Mouse (Mus musculus): ENCODE measurements at regions not wholly inside any gene's neighbourhood (a gene's known extent, or its start where the extent isn't known, plus 50 kb on each side); places are given as distances from the start of the nearest gene placed in this dataset.

DNA sequence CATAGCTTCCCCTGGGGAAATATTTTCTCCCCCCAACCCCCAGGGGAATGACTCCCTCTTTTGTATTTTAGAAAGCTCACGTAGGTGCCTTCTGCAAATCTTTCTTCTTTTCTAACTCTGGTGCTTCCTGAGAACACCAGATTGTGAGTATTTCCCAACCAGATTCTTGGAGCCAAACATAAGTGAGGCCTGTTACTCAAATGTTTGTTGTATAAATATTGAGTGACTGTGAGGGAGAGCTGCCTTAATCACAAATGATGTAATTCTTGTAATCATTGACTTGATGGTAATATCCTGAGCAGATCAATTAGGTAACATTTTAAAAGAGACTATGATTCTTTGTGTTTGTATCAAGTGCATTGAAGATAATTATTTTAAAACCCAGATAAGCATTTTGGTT, 137.1 kb upstream of the Marcks start:
- TF ChIP-seq NRF1 (IDR thresholded peaks at IDR 0.05; ENCODE audit: low read depth, low read length) (no peak), USF1 (IDR thresholded peaks at IDR 0.05; ENCODE audit: low read depth, low read length) (no peak), USF2 (conservative IDR thresholded peaks at IDR 0.05; ENCODE audit: low read depth, low read length) (no peak), TCF12 (IDR thresholded peaks at IDR 0.05; ENCODE audit: low read depth, low read length) (no peak), MAX (IDR thresholded peaks at IDR 0.05; ENCODE audit: low read length) (no peak), SMC3 (IDR thresholded peaks at IDR 0.05; ENCODE audit: low read depth, low read length) (no peak), PAX5 (IDR thresholded peaks at IDR 0.05; ENCODE audit: low read length) (no peak), SIN3A (IDR thresholded peaks at IDR 0.05; ENCODE audit: low read length) (no peak), ZNF384 (IDR thresholded peaks at IDR 0.05; ENCODE audit: low read depth, low read length) (no peak), JUND (conservative IDR thresholded peaks at IDR 0.05; ENCODE audit: low read depth, low read length) (no peak), ZKSCAN1 (IDR thresholded peaks at IDR 0.05; ENCODE audit: borderline replicate concordance, low read depth, low read length) (no peak), RAD21 (IDR thresholded peaks at IDR 0.05; ENCODE audit: low read depth, low read length) (no peak), RCOR1 (conservative IDR thresholded peaks at IDR 0.05; ENCODE audit: low read depth, low read length) (no peak), ETS1 (conservative IDR thresholded peaks at IDR 0.05; ENCODE audit: low read depth, low read length) (no peak), POLR2A (IDR thresholded peaks at IDR 0.05; ENCODE audit: low read depth, low read length) (no peak), MAFK (IDR thresholded peaks at IDR 0.05; ENCODE audit: insufficient replicate concordance, low read length) (no peak)
- no peak overlapping the region for H3K4me3 ChIP-seq (replicated peaks in 1 of 3; ENCODE audit: low read depth in 2 of 3, low read length in 2 of 3, poor library complexity in 1 of 3)
- dilution Hi-C loops (cut with MboI; ENCODE audit: extremely low pct_ligation_motif_present, extremely low pct_unique_long_range_greater_than_20kb, low sequenced_read_pairs), result no loop called here
- H3K36me3 ChIP-seq (replicated peaks in 1 of 2; ENCODE audit: control insufficient read depth in 1 of 2, insufficient read depth in 1 of 2, low read length in 1 of 2), result no peaks in the 10 kb centered on the region
- no peak for DNase-seq (ENCODE audit: extremely low read depth)
- H3K27me3 ChIP-seq (replicated peaks), result no peaks in the 10 kb centered on the region
- peaks cover 0 to 14% of the 10 kb centered on the region in 2 experiments; a peak in 2 of 4 replicates for H3K4me1 ChIP-seq (ENCODE audit: control insufficient read depth in 1 of 2, insufficient read depth in 2 of 2)
- H3K9ac ChIP-seq (ENCODE audit: insufficient read depth, low read depth), result no peak overlapping the region
- no peak overlapping the region for H3K27ac ChIP-seq (ENCODE audit: insufficient read depth, low read depth)
- no peak overlapping the region for H3K4me2 ChIP-seq (ENCODE audit: insufficient read depth, low read depth, poor library complexity, severe bottlenecking)
- H3K9me3 ChIP-seq (replicated peaks; ENCODE audit: low read length), result no peaks in the 10 kb centered on the region
- in situ Hi-C loops (cut with MboI; ENCODE audit: low pct_ligation_motif_present, low pct_unique_long_range_greater_than_20kb, low sequenced_read_pairs), result no loop called here
- H3K79me2 ChIP-seq (replicated peaks; ENCODE audit: control insufficient read depth, extremely low read depth, insufficient read depth, poor library complexity, severe bottlenecking), result no peaks in the 10 kb centered on the region

DNA sequence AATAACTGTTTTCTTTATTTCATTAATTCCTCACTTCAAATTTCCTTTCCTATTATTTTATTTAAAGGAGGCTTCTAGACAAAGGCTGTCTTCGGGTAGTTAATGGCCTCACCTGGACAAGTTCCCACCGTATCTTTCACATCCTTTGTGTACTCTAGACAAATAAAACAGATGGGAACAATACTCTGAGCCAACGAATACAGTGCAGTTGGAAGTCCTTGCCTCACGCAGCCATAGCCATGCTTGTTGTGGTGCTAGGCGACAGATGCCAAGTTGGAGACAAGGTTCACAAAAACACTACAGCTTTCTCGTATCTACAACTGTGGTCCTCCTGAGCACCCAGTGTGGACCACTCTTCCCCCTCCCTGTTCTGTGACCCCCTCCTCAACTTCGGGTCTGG, 136.6 kb upstream of the Marcks start:
- H3K4me2 ChIP-seq (ENCODE audit: insufficient read depth, low read depth, poor library complexity, severe bottlenecking), result no peak overlapping the region
- DNase-seq (ENCODE audit: extremely low read depth), result no peak
- H3K4me1 ChIP-seq (ENCODE audit: control insufficient read depth in 1 of 2, insufficient read depth in 2 of 2), result peaks cover 0 to 14% of the 10 kb centered on the region in 2 experiments; a peak in 2 of 4 replicates
- in situ Hi-C loops (cut with MboI; ENCODE audit: low pct_ligation_motif_present, low pct_unique_long_range_greater_than_20kb, low sequenced_read_pairs), result no loop called here
- dilution Hi-C loops (cut with MboI; ENCODE audit: extremely low pct_ligation_motif_present, extremely low pct_unique_long_range_greater_than_20kb, low sequenced_read_pairs), result no loop called here
- H3K9me3 ChIP-seq (replicated peaks; ENCODE audit: low read length), result no peaks in the 10 kb centered on the region
- TF ChIP-seq ZKSCAN1 (IDR thresholded peaks at IDR 0.05; ENCODE audit: borderline replicate concordance, low read depth, low read length) (no peak), ZNF384 (IDR thresholded peaks at IDR 0.05; ENCODE audit: low read depth, low read length) (no peak), SIN3A (IDR thresholded peaks at IDR 0.05; ENCODE audit: low read length) (no peak), RCOR1 (conservative IDR thresholded peaks at IDR 0.05; ENCODE audit: low read depth, low read length) (no peak), SMC3 (IDR thresholded peaks at IDR 0.05; ENCODE audit: low read depth, low read length) (no peak), JUN (IDR thresholded peaks at IDR 0.05; ENCODE audit: insufficient read depth, low read depth, low read length) (no peak), MAFK (IDR thresholded peaks at IDR 0.05; ENCODE audit: insufficient replicate concordance, low read length) (no peak), JUND (conservative IDR thresholded peaks at IDR 0.05; ENCODE audit: low read depth, low read length) (no peak), MYC (IDR thresholded peaks at IDR 0.05; ENCODE audit: low read depth, low read length) (no peak), MXI1 (IDR thresholded peaks at IDR 0.05; ENCODE audit: low read depth, low read length) (no peak), POLR2A (IDR thresholded peaks at IDR 0.05; ENCODE audit: low read depth, low read length) (no peak), HCFC1 (IDR thresholded peaks at IDR 0.05; ENCODE audit: low read depth, low read length) (no peak), IRF4 (IDR thresholded peaks at IDR 0.05; ENCODE audit: low read depth, low read length) (no peak), ELF1 (IDR thresholded peaks at IDR 0.05; ENCODE audit: low read depth, low read length) (no peak)
- no peaks in the 10 kb centered on the region for H3K36me3 ChIP-seq (replicated peaks in 1 of 2; ENCODE audit: control insufficient read depth in 1 of 2, insufficient read depth in 1 of 2, low read length in 1 of 2)
- H3K27ac ChIP-seq (ENCODE audit: insufficient read depth, low read depth), result no peak overlapping the region
- H3K79me2 ChIP-seq (replicated peaks; ENCODE audit: control insufficient read depth, extremely low read depth, insufficient read depth, poor library complexity, severe bottlenecking), result no peaks in the 10 kb centered on the region
- no peak overlapping the region for H3K9ac ChIP-seq (ENCODE audit: insufficient read depth, low read depth)
- no peaks in the 10 kb centered on the region for H3K27me3 ChIP-seq (replicated peaks)
- H3K4me3 ChIP-seq (replicated peaks in 1 of 3; ENCODE audit: low read depth in 2 of 3, low read length in 2 of 3, poor library complexity in 1 of 3), result no peak overlapping the region

All from CH12.LX (cell line).